14 mouse cellular contexts compared by ENCODE assay signal in genomic region chr13:101427426-101428221, GRCm38 (mm10).
DNase-seq lines count a peak whose midpoint lies in the region; ATAC-seq and TF ChIP-seq lines count a peak whose summit lies in the region.
"Had no signal": no experiment of that assay in that cellular context is flagged by ENCODE, and none has a peak within 500 bp of the region (broad histone marks: within the 10 kb centered on the region; RNA-seq: fewer than 3 reads in every experiment).

No protein-coding gene starts in this region.

- TF ChIP-seq CTCF in heart, postnatal 0 days (IDR thresholded peaks at IDR 0.05; ENCODE audit: low read depth): no peak
- no peak for TF ChIP-seq CTCF in heart, adult 2 months (IDR thresholded peaks at IDR 0.05)
- TF ChIP-seq CTCF in kidney, adult 2 months (conservative IDR thresholded peaks at IDR 0.05; ENCODE audit: insufficient read depth, insufficient read length, low read depth, low read length): no peak
- TF ChIP-seq CTCF in cerebellum, adult 2 months (IDR thresholded peaks at IDR 0.05; ENCODE audit: borderline replicate concordance, insufficient read depth, low read depth, low read length): no peak

- no peak for TF ChIP-seq POLR2A in heart, adult 2 months (IDR thresholded peaks at IDR 0.05; ENCODE audit: insufficient read depth, low read depth, low read length)
- TF ChIP-seq POLR2A in kidney, adult 2 months (IDR thresholded peaks at IDR 0.05; ENCODE audit: low read depth, low read length): no peak
- no peak for TF ChIP-seq POLR2A in cerebellum, adult 2 months (IDR thresholded peaks at IDR 0.05; ENCODE audit: borderline replicate concordance, insufficient read depth, low read length)

- no peak overlapping the region for H3K4me3 ChIP-seq in heart, postnatal 0 days (ENCODE audit: low read depth, low read length)
- H3K4me3 ChIP-seq in heart, adult 2 months: no peak overlapping the region
- H3K4me3 ChIP-seq in kidney, adult 2 months (ENCODE audit: insufficient read depth, low read depth, low read length): no peak overlapping the region
- no peak overlapping the region for H3K4me3 ChIP-seq in hindbrain, embryonic 14.5 days (replicated peaks; ENCODE audit: low read length)
- H3K4me3 ChIP-seq in cerebellum, adult 2 months (replicated peaks; ENCODE audit: insufficient read depth, low read depth, low read length): no peak overlapping the region
- H3K4me3 ChIP-seq: embryonic facial prominence, embryonic 12.5 days; heart, embryonic 13.5 days had no signal

- no peak for ATAC-seq in heart, postnatal 0 days (ENCODE audit: insufficient read depth, low read depth)
- ATAC-seq in hindbrain, embryonic 14.5 days (ENCODE audit: low FRiP score): no peak
- ATAC-seq: inflammation-experienced regulatory T-cells, adult 6 months had no signal

- DNase-seq in heart, postnatal 0 days (ENCODE audit: low spot score): peak; percentile 37
- no peak for DNase-seq in heart, adult 2 months
- DNase-seq in embryo, embryonic 11.5 days (ENCODE audit: low read depth, low spot score): peak; percentile 26
- peak; percentile 70 for DNase-seq in kidney, adult 2 months
- peak; percentile 45 for DNase-seq in lung, postnatal 36 days
- DNase-seq in spleen, postnatal 36 days (ENCODE audit: low spot score in 2 of 2): no peak
- DNase-seq in hindbrain, embryonic 14.5 days (ENCODE audit: low spot score): no peak
- no peak for DNase-seq in cerebellum, adult 2 months
- DNase-seq: left cerebral cortex, postnatal 4 days; retina, postnatal 1 day had no signal

- H3K9me3 ChIP-seq in heart, postnatal 0 days (replicated peaks; ENCODE audit: control insufficient read depth, low read length): no peaks in the 10 kb centered on the region
- H3K9me3 ChIP-seq in hindbrain, embryonic 14.5 days (ENCODE audit: control insufficient read depth, low read length): no peaks in the 10 kb centered on the region
- H3K9me3 ChIP-seq: embryonic facial prominence, embryonic 12.5 days; heart, embryonic 13.5 days had no signal

- H3K79me2 ChIP-seq in heart, adult 2 months (replicated peaks; ENCODE audit: control insufficient read depth, insufficient read depth, low read length): no peaks in the 10 kb centered on the region

- H3K27ac ChIP-seq in heart, postnatal 0 days (ENCODE audit: low read depth): no peak overlapping the region
- H3K27ac ChIP-seq in heart, adult 2 months: no peak overlapping the region
- H3K27ac ChIP-seq in kidney, adult 2 months (ENCODE audit: insufficient read depth, low read depth, low read length): peak overlapping the region; percentile 25; the same call in 1 of the 2 replicates
- no peak overlapping the region for H3K27ac ChIP-seq in hindbrain, embryonic 14.5 days
- H3K27ac ChIP-seq in cerebellum, adult 2 months (ENCODE audit: insufficient read depth, low read length): no peak overlapping the region
- H3K27ac ChIP-seq: embryonic facial prominence, embryonic 12.5 days; heart, embryonic 13.5 days had no signal

- no peaks in the 10 kb centered on the region for H3K27me3 ChIP-seq in heart, postnatal 0 days (ENCODE audit: control insufficient read depth, insufficient read depth, low read length)
- no peaks in the 10 kb centered on the region for H3K27me3 ChIP-seq in heart, adult 2 months (ENCODE audit: control insufficient read depth, insufficient read depth, low read length)
- no peaks in the 10 kb centered on the region for H3K27me3 ChIP-seq in kidney, adult 2 months (replicated peaks; ENCODE audit: control insufficient read depth, insufficient read depth, low read length)
- no peaks in the 10 kb centered on the region for H3K27me3 ChIP-seq in hindbrain, embryonic 14.5 days (ENCODE audit: control insufficient read depth, insufficient read depth, low read length)
- no peaks in the 10 kb centered on the region for H3K27me3 ChIP-seq in cerebellum, adult 2 months (ENCODE audit: control insufficient read depth, insufficient read depth, low read length)
- H3K27me3 ChIP-seq: CH12.LX; embryonic facial prominence, embryonic 12.5 days; heart, embryonic 13.5 days had no signal

- intact Hi-C loops in heart, adult 2 months (cut with DNase I): no loop called here

- H3K4me2 ChIP-seq in heart, postnatal 0 days (ENCODE audit: low read depth, low read length): no peak overlapping the region
- H3K4me2 ChIP-seq in hindbrain, embryonic 14.5 days (replicated peaks): no peak overlapping the region
- H3K4me2 ChIP-seq: embryonic facial prominence, embryonic 12.5 days; heart, embryonic 13.5 days had no signal

- TF ChIP-seq EP300 in heart, postnatal 0 days (IDR thresholded peaks at IDR 0.05; ENCODE audit: low read depth): no peak
- no peak for TF ChIP-seq EP300 in heart, adult 2 months (IDR thresholded peaks at IDR 0.05; ENCODE audit: insufficient read depth, low read depth, low read length)

- H3K36me3 ChIP-seq in heart, postnatal 0 days (replicated peaks; ENCODE audit: control insufficient read depth, insufficient read depth, low read length): no peaks in the 10 kb centered on the region
- H3K36me3 ChIP-seq in heart, adult 2 months (ENCODE audit: control insufficient read depth, insufficient read depth, low read length): no peaks in the 10 kb centered on the region
- no peaks in the 10 kb centered on the region for H3K36me3 ChIP-seq in kidney, adult 2 months (ENCODE audit: control insufficient read depth, insufficient read depth, low read length)
- H3K36me3 ChIP-seq in hindbrain, embryonic 14.5 days (replicated peaks; ENCODE audit: control insufficient read depth, insufficient read depth): no peaks in the 10 kb centered on the region
- H3K36me3 ChIP-seq: embryonic facial prominence, embryonic 12.5 days; heart, embryonic 13.5 days had no signal

- WGBS in heart, postnatal 0 days: 81% methylated on average over 12 of the region's 12 CpGs
- WGBS in heart, adult 2 months: 79% methylated on average over 12 of the region's 12 CpGs
- WGBS in kidney, adult 2 months: 55% methylated on average over 12 of the region's 12 CpGs
- WGBS in hindbrain, embryonic 14.5 days: 85% methylated on average over 12 of the region's 12 CpGs
- WGBS in cerebellum, adult 2 months: 93% methylated on average over 12 of the region's 12 CpGs

- H3K4me1 ChIP-seq in heart, postnatal 0 days (ENCODE audit: control insufficient read depth, insufficient read depth): no peaks in the 10 kb centered on the region
- no peaks in the 10 kb centered on the region; the same call in 1 of the 2 replicates for H3K4me1 ChIP-seq in heart, adult 2 months (ENCODE audit: control insufficient read depth, insufficient read depth, low read length)
- peaks cover 5% of the 10 kb centered on the region for H3K4me1 ChIP-seq in kidney, adult 2 months (ENCODE audit: control insufficient read depth, insufficient read depth, low read length)
- no peaks in the 10 kb centered on the region for H3K4me1 ChIP-seq in hindbrain, embryonic 14.5 days (replicated peaks; ENCODE audit: control insufficient read depth, insufficient read depth, low read length)
- H3K4me1 ChIP-seq in cerebellum, adult 2 months (ENCODE audit: control insufficient read depth, insufficient read depth, low read length): no peaks in the 10 kb centered on the region
- H3K4me1 ChIP-seq: heart, embryonic 13.5 days had no signal

- no peak overlapping the region for H3K9ac ChIP-seq in heart, postnatal 0 days (replicated peaks; ENCODE audit: low read depth, low read length)
- no peak overlapping the region for H3K9ac ChIP-seq in heart, adult 2 months (ENCODE audit: low read depth, low read length)
- H3K9ac ChIP-seq in hindbrain, embryonic 14.5 days: no peak overlapping the region
- H3K9ac ChIP-seq: embryonic facial prominence, embryonic 12.5 days; heart, embryonic 13.5 days had no signal

Comparison
In these comparisons a context has a peak if more than half of its experiments do, and no peak if none do; other contexts are left out.
1. DNase-seq: peak in heart, postnatal 0 days (single experiment), embryo, embryonic 11.5 days (single experiment), kidney, adult 2 months (single experiment) and lung, postnatal 36 days (single experiment); none in heart, adult 2 months (0 of 2), spleen, postnatal 36 days (0 of 2), hindbrain, embryonic 14.5 days (single experiment) and cerebellum, adult 2 months (0 of 2).